Mouse (Mus musculus) testis, adult 2 months (tissue): ENCODE data around the gene Pdlim7. TPM values are rescaled to one million over a fixed set of nuclear protein-coding genes. Genes with fewer than 3 reads are reported as not detected.

Source experiments
- H3K27ac ChIP-seq: fragments of 200-500 bp; 2 replicates; pipeline ENCODE4 v1.5.1; 2012; ENCODE audit warnings: low read depth, low read length; ENCODE audit not compliant: control insufficient read depth, insufficient read depth
- H3K27me3 ChIP-seq: fragments of 200-500 bp; 2 replicates; pipeline ENCODE4 v1.6.1; 2012; ENCODE audit warnings: mild to moderate bottlenecking, low read length, moderate library complexity; ENCODE audit not compliant: control insufficient read depth, insufficient read depth
- H3K36me3 ChIP-seq: fragments of 200-500 bp; 2 replicates; pipeline ENCODE4 v1.6.1; 2012; ENCODE audit warnings: mild to moderate bottlenecking, low read length; ENCODE audit not compliant: control insufficient read depth, insufficient read depth
- H3K4me1 ChIP-seq: fragments of 200-500 bp; 2 replicates; pipeline ENCODE4 v1.6.1; 2012; ENCODE audit warnings: low read length; ENCODE audit not compliant: control insufficient read depth, insufficient read depth
- H3K4me3 ChIP-seq: fragments of 200-500 bp; 2 replicates; pipeline ENCODE4 v1.5.1; 2012; ENCODE audit warnings: low read depth, mild to moderate bottlenecking, low read length, moderate library complexity, mixed read lengths; ENCODE audit not compliant: control insufficient read depth
- CTCF ChIP-seq: fragments of 200-500 bp; IDR thresholded peaks from 2 replicates; pipeline ENCODE4 v1.5.1; 2012; ENCODE audit warnings: low read depth, mild to moderate bottlenecking, inconsistent platforms, low read length, moderate library complexity; ENCODE audit not compliant: control insufficient read depth, insufficient read depth, insufficient replicate concordance
- POLR2A ChIP-seq: fragments of 200-500 bp; IDR thresholded peaks from 2 replicates; pipeline ENCODE4 v1.6.1; 2012; ENCODE audit warnings: low read depth, mild to moderate bottlenecking, inconsistent platforms, low read length, moderate library complexity; ENCODE audit not compliant: control insufficient read depth
- polyA plus RNA-seq: library from polyadenylated mRNA; depleted of rRNA; stranded (reverse); fragments of >200 nt; gene quantifications from 2 replicates; pipeline ENCODE4 v1.2.3, GENCODE M21; 2012

Gene Pdlim7
- polyA plus RNA-seq, 1 experiment: 7.6 TPM

DNA sequence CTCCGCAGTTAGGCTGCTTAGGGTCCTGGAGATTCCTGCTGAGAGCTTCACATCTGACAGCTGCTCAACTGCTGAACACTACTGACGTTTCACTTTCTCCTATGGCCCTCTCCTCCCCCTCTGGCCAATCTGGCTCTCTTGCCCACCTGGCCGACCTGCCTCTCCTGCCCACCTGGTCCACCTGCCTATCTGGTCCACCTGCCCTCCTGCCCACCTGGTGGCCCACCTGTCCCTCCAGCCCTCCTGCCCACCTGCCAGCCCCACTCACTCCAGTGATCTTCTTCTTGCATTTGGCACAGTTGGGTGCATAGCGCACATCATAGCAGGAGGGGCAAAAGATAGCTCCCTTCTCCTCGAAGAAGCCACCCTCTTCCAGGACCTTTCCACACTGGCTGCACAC is 9.1 kb downstream of the Pdlim7 start:
- Histone ChIP-seq H3K4me3 (no peak overlapping the region), H3K36me3 (no peaks in the 10 kb centered on the region), H3K27ac (no peak overlapping the region), H3K27me3 (no peaks in the 10 kb centered on the region), H3K4me1 (no peaks in the 10 kb centered on the region; the same call in 1 of the 2 replicates)
- TF ChIP-seq POLR2A (no peak), CTCF (no peak)

DNA sequence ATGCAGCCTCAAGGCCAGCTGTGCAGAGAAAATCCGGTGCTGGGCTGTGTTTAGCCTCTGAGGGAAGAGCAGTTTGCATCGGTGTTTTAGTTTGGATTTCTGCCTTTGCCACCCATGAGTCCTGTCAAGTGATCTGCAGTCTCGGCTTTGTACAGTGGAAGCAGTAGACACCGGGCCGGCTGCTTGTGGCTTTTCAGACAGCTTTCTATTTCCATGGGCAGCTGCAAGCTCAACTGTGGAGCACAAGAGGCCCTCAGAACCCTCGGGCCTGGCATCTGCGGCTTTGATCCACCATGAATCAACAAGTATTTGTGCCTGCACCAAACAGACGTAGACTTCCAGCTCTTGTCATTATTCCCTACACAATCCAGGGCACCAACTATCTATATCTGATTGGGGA is 11.1 kb downstream of the Pdlim7 start:
- TF ChIP-seq CTCF: no peak
- TF ChIP-seq POLR2A: no peak
- Histone ChIP-seq H3K4me3 (no peak overlapping the region), H3K4me1 (peaks cover 5% of the 10 kb centered on the region), H3K36me3 (no peaks in the 10 kb centered on the region), H3K27ac (no peak overlapping the region), H3K27me3 (no peaks in the 10 kb centered on the region)

DNA sequence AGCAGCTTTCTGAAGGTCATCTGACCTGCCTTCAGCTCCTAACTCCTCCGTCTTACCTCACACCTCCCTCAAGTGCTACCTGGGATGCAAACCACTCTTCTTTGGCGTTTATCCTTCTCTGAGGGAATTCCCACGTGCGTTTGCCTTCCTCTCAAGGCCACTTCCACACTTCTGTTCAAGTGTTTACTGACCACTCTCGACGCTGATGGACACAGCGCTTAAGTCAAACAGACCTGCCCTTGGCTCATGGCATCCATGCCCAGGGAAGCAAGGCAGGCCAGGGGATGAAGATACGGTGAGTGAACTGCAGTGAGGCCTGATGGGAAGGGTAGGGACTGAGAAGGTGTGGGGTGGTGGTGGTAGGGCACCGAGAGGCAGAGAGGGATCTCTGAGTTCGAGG is 12.9 kb downstream of the Pdlim7 start:
- no peaks in the 10 kb centered on the region for H3K27me3 ChIP-seq
- peaks cover 8% of the 10 kb centered on the region for H3K4me1 ChIP-seq
- no peak for TF ChIP-seq CTCF
- no peak for TF ChIP-seq POLR2A
- no peaks in the 10 kb centered on the region for H3K36me3 ChIP-seq
- no peak overlapping the region for H3K27ac ChIP-seq
- H3K4me3 ChIP-seq: no peak overlapping the region

DNA sequence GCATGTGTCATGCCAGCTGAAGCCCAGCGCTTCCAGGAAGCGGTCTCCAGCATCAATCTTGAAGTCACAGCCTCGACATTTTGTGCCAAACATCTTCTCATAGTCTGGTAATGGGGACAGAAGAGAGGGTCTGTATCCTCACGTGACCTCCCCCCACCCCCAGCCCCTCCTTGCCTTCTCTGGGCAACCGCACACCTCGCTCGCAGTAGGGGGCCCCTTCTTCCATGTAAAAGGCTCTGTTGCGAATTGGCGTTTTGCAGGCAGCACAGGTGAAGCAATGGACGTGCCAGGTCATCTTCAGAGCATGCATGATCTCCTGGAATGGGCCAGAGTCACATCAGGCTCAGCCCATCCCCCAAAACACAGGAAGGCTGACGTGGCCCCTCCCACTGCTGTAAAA is 14.6 kb downstream of the Pdlim7 start:
- Histone ChIP-seq H3K36me3 (no peaks in the 10 kb centered on the region), H3K4me1 (peaks cover 10% of the 10 kb centered on the region)

DNA sequence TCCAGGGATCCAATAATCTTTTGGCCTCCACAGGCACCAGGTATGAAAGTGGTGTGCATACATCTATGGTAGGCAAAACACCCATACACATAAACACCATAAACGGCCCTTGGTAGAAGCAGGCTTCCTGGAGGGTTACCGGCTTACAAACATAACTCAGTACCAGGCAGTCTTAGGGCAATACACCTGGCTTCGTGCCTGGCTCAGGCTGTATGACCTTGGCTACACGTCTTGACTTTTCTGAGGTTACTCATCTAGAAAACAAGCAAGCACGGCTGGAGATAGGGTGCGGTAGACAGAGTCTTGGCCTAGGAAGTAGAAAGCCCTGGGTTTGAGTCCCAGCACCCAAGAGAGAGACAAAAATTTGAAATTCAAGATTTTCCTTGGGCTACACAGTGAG is 16.8 kb downstream of the Pdlim7 start:
- no peaks in the 10 kb centered on the region for H3K27me3 ChIP-seq
- no peak overlapping the region for H3K27ac ChIP-seq
- H3K36me3 ChIP-seq: no peaks in the 10 kb centered on the region
- no peak overlapping the region for H3K4me3 ChIP-seq
- peaks cover 16% of the 10 kb centered on the region for H3K4me1 ChIP-seq
- TF ChIP-seq POLR2A (no peak), CTCF (no peak)

More for the DNA sequence above, 14.6 kb downstream of the Pdlim7 start:
- Histone ChIP-seq H3K27me3 (no peaks in the 10 kb centered on the region), H3K27ac (no peak overlapping the region), H3K4me3 (no peak overlapping the region)
- TF ChIP-seq POLR2A (no peak), CTCF (no peak)

DNA sequence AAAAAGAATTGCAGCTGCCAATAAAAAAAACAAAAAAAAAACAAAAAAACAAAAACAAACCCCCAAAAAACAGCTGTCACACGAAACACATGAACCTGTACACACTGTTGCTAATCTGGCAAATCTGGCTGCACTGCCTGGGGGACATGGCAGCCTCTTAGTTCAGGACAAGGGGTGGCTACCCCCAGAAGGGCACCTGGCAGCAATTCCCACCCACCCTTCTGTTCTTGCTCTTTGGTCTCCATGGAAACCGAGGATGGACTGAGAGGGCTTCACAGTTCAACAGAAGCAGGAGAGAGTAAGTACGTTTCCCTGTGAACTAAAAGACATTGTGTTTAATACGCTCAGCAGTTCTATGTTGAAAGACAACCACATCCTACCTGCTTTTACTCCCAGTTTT is 17.8 kb downstream of the Pdlim7 start:
- H3K27me3 ChIP-seq: no peaks in the 10 kb centered on the region
- no peak overlapping the region for H3K27ac ChIP-seq
- no peaks in the 10 kb centered on the region for H3K36me3 ChIP-seq
- peaks cover 16% of the 10 kb centered on the region for H3K4me1 ChIP-seq
- H3K4me3 ChIP-seq: no peak overlapping the region; the same call in 1 of the 2 replicates
- TF ChIP-seq CTCF (no peak), POLR2A (no peak)

DNA sequence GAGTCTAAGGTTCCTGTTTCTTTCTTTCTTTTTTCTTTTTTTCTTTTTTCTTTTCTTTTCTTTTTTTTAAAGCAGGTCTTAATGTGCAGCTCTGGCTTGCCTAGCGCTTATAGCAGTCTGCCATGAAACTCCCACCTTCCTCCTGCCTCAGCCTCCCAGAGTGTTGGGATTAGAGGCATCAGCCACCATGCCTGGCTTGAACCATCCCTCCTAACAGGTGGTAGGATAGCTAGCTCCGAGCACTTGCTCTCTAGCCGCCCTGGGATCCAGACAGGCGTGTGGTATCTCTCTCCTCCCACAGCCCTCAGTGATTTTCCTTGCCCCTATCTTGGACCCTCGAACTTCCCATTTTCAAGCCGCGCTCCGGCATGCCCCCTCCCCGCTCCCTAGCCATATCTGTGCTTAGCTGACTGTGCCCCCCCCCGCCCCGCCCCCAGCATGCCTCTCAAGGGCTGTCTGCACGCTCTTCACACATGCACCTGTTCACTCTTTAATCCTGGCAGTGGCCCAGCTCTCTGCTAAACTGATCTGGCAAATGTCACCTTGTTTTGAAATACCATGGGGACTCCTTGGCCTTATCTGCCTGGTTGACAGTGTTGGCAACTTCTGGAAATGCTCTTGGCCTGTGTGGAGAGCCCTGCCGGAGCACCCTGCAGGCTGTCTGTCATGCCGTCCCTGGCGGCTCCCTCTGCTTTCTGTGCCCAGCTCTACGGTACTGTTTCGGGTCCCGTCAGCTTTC is 18.4 kb downstream of the Pdlim7 start:
- Histone ChIP-seq H3K4me3 (no peak overlapping the region), H3K4me1 (peaks cover 16% of the 10 kb centered on the region), H3K36me3 (no peaks in the 10 kb centered on the region), H3K27ac (no peak overlapping the region), H3K27me3 (no peaks in the 10 kb centered on the region)
- no peak for TF ChIP-seq POLR2A
- TF ChIP-seq CTCF: no peak
